Mouse (Mus musculus) heart, embryonic 11.5 days (tissue): ENCODE results near the gene Ube2e1. TPM values are rescaled to one million over a fixed set of nuclear protein-coding genes. Genes with fewer than 3 reads are reported as not detected.
"Not testable (repeated sequence)": the region's sequence is repeated elsewhere in the genome, so short reads cannot be mapped to it uniquely, and the experiment has no call there.

ENCODE experiments used
- ATAC-seq: fragments of 200-750 bp; cut with Nextera tagmentation; replicated peaks from 2 replicates; pipeline ENCODE4 v1.8.0; 2017; ENCODE audit warnings: moderate library complexity; ENCODE audit not compliant: insufficient number of reproducible peaks, low FRiP score, low TSS enrichment
- H3K27ac ChIP-seq: fragments of 300-500 bp; sonication (generic); 2 replicates; pipeline ENCODE4 v1.5.1; 2014; ENCODE audit warnings: mild to moderate bottlenecking, low read depth, low read length
- H3K27me3 ChIP-seq: fragments of 300-500 bp; sonication (generic); 2 replicates; pipeline ENCODE4 v1.6.1; 2014; ENCODE audit warnings: mild to moderate bottlenecking, low read length, mixed read lengths; ENCODE audit not compliant: control insufficient read depth, insufficient read depth
- H3K36me3 ChIP-seq: fragments of 300-500 bp; sonication (generic); 2 replicates; pipeline ENCODE4 v1.6.1; 2014; ENCODE audit warnings: mild to moderate bottlenecking, low read length, moderate library complexity, mixed read lengths; ENCODE audit not compliant: control insufficient read depth, insufficient read depth
- H3K4me1 ChIP-seq: fragments of 300-500 bp; sonication (generic); 2 replicates; pipeline ENCODE4 v1.6.1; 2014; ENCODE audit warnings: low read length; ENCODE audit not compliant: control insufficient read depth, insufficient read depth
- H3K4me2 ChIP-seq: fragments of 300-500 bp; sonication (generic); 2 replicates; pipeline ENCODE4 v1.6.1; 2014; ENCODE audit warnings: mild to moderate bottlenecking, moderate library complexity
- H3K4me3 ChIP-seq: fragments of 300-500 bp; sonication (generic); 2 replicates; pipeline ENCODE4 v1.5.1; 2014; ENCODE audit warnings: low read depth, low read length
- H3K9ac ChIP-seq: fragments of 300-500 bp; sonication (generic); 2 replicates; pipeline ENCODE4 v1.6.1; 2014; ENCODE audit warnings: mild to moderate bottlenecking, low read depth, low read length, moderate library complexity
- H3K9me3 ChIP-seq: fragments of 300-500 bp; sonication (generic); replicated peaks from 2 replicates; pipeline ENCODE4 v1.6.1; 2016; ENCODE audit warnings: low read length; ENCODE audit not compliant: control insufficient read depth
- WGBS: fragments of 180-500 bp; shearing (Covaris S2); extraction: QIAGEN DNeasy Blood & Tissue Kit; methylation state at CpG from one replicate; pipeline ENCODE4 v1.1.7; 2014; ENCODE audit not compliant: insufficient replicate concordance; 5-methylcytosine and 5-hydroxymethylcytosine counted together
- polyA plus RNA-seq: library from polyadenylated mRNA; unstranded; fragments of >200 nt; fragmentation: Nextera tagmentation; extraction: Ambion mirVana; gene quantifications from 2 replicates; pipeline ENCODE4 v1.2.1, GENCODE M21; 2014

The Ube2e1 gene
- polyA plus RNA-seq, 1 experiment from 2014 or later: 27.5 TPM

GRCm38 (mm10) chr14:18284581-18284980 is 47.1 kb downstream of the Ube2e1 start:
- no peak overlapping the region for H3K4me2 ChIP-seq
- no peak overlapping the region for H3K9ac ChIP-seq
- no peaks in the 10 kb centered on the region for H3K27me3 ChIP-seq
- H3K36me3 ChIP-seq: no peaks in the 10 kb centered on the region
- H3K4me3 ChIP-seq: no peak overlapping the region
- ATAC-seq: no peak
- H3K4me1 ChIP-seq: no peaks in the 10 kb centered on the region
- 82% methylated on average over 2 of the region's 2 CpGs for WGBS
- no peak overlapping the region for H3K27ac ChIP-seq
- no peaks in the 10 kb centered on the region for H3K9me3 ChIP-seq

- 88% methylated on average over 5 of the region's 5 CpGs for WGBS
- ATAC-seq: no peak
These were observed 51.3 kb downstream of the Ube2e1 start for GRCm38 (mm10) chr14:18280375-18280774.

GRCm38 (mm10) chr14:18274526-18274925 is 57.1 kb downstream of the Ube2e1 start:
- Histone ChIP-seq H3K27me3 (no peaks in the 10 kb centered on the region), H3K9ac (no peak overlapping the region), H3K4me2 (no peak overlapping the region), H3K9me3 (no peaks in the 10 kb centered on the region), H3K36me3 (peaks cover 7% of the 10 kb centered on the region), H3K4me1 (no peaks in the 10 kb centered on the region), H3K27ac (no peak overlapping the region), H3K4me3 (no peak overlapping the region)
- 81% methylated on average over 1 of the region's 1 CpGs for WGBS
- ATAC-seq: no peak

More at GRCm38 (mm10) chr14:18280375-18280774, 51.3 kb downstream of the Ube2e1 start:
- H3K9ac ChIP-seq: no peak overlapping the region
- no peaks in the 10 kb centered on the region for H3K9me3 ChIP-seq
- no peak overlapping the region for H3K4me3 ChIP-seq
- H3K36me3 ChIP-seq: peaks cover 7% of the 10 kb centered on the region
- no peaks in the 10 kb centered on the region for H3K4me1 ChIP-seq
- H3K27me3 ChIP-seq: no peaks in the 10 kb centered on the region
- H3K4me2 ChIP-seq: no peak overlapping the region
- no peak overlapping the region for H3K27ac ChIP-seq

- Histone ChIP-seq H3K4me3 (peak overlapping the region; percentile 97), H3K9me3 (no peaks in the 10 kb centered on the region), H3K36me3 (peaks cover 2% of the 10 kb centered on the region; the same call in 1 of the 2 replicates), H3K4me2 (peak overlapping the region; percentile 76), H3K27me3 (no peaks in the 10 kb centered on the region), H3K9ac (peak overlapping the region; percentile 67), H3K27ac (no peak overlapping the region), H3K4me1 (no peaks in the 10 kb centered on the region)
- 8% methylated on average over 7 of the region's 7 CpGs for WGBS
- no peak for ATAC-seq
These were observed 60.0 kb downstream of the Ube2e1 start for GRCm38 (mm10) chr14:18271666-18272065.

GRCm38 (mm10) chr14:18270529-18271441 is 60.9 kb downstream of the Ube2e1 start, which contains the start of the genes Nkiras1 and Rpl15:
Gene Nkiras1 (plus strand): TSS chr14:18271136.
Gene Rpl15 (minus strand): TSS chr14:18271391.
- Histone ChIP-seq H3K4me2 (peak within 1 kb of the TSS; percentile 76), H3K4me1 (no peaks in the 10 kb centered on the region), H3K9me3 (no peaks in the 10 kb centered on the region), H3K4me3 (peak within 1 kb of the TSS; percentile 97), H3K9ac (peak within 1 kb of the TSS; percentile 99), H3K27me3 (no peaks in the 10 kb centered on the region), H3K27ac (peak within 1 kb of the TSS; percentile 82), H3K36me3 (peaks cover 2% of the 10 kb centered on the region; the same call in 1 of the 2 replicates)
- WGBS: under 1% methylated on average over 78 of the region's 78 CpGs
- ATAC-seq: peak; percentile 100

- Histone ChIP-seq H3K9ac (peak overlapping the region; percentile 99), H3K27ac (peak overlapping the region; percentile 82), H3K4me3 (peak overlapping the region; percentile 97), H3K4me2 (peak overlapping the region; percentile 70)
- not testable (repeated sequence) for ATAC-seq, H3K9me3 ChIP-seq, H3K4me1 ChIP-seq, H3K27me3 ChIP-seq, H3K36me3 ChIP-seq
- under 1% methylated on average over 21 of the region's 24 CpGs for WGBS
These were observed 61.6 kb downstream of the Ube2e1 start for GRCm38 (mm10) chr14:18269947-18270528.

- no peaks in the 10 kb centered on the region for H3K9me3 ChIP-seq
- H3K27ac ChIP-seq: no peak overlapping the region
- 71% methylated on average over 4 of the region's 4 CpGs for WGBS
- H3K4me2 ChIP-seq: no peak overlapping the region
- no peak overlapping the region for H3K4me3 ChIP-seq
- no peak for ATAC-seq
- H3K36me3 ChIP-seq: peaks cover 3% of the 10 kb centered on the region; the same call in 1 of the 2 replicates
- no peaks in the 10 kb centered on the region for H3K4me1 ChIP-seq
- H3K27me3 ChIP-seq: no peaks in the 10 kb centered on the region
- H3K9ac ChIP-seq: no peak overlapping the region
These were observed 68.2 kb downstream of the Ube2e1 start for GRCm38 (mm10) chr14:18263427-18263826.

GRCm38 (mm10) chr14:18261203-18261602 is 70.5 kb downstream of the Ube2e1 start:
- peaks cover 3% of the 10 kb centered on the region; the same call in 1 of the 2 replicates for H3K36me3 ChIP-seq
- H3K27me3 ChIP-seq: no peaks in the 10 kb centered on the region
- H3K9ac ChIP-seq: no peak overlapping the region
- no peaks in the 10 kb centered on the region for H3K9me3 ChIP-seq
- H3K4me2 ChIP-seq: no peak overlapping the region
- H3K4me3 ChIP-seq: no peak overlapping the region
- no peak overlapping the region for H3K27ac ChIP-seq
- H3K4me1 ChIP-seq: no peaks in the 10 kb centered on the region
- 83% methylated on average over 3 of the region's 3 CpGs for WGBS
- no peak for ATAC-seq
